Mouse (Mus musculus) hindlimb bud, embryonic 11.5 days (tissue): ENCODE results near the gene Lexm.

Experiments
- DNase-seq: peaks from one replicate; pipeline ENCODE4 v3.0.0-alpha.2; 2012; ENCODE audit warnings: low read depth, low spot score; ENCODE audit errors: extremely low spot score

Lexm gene

DNA sequence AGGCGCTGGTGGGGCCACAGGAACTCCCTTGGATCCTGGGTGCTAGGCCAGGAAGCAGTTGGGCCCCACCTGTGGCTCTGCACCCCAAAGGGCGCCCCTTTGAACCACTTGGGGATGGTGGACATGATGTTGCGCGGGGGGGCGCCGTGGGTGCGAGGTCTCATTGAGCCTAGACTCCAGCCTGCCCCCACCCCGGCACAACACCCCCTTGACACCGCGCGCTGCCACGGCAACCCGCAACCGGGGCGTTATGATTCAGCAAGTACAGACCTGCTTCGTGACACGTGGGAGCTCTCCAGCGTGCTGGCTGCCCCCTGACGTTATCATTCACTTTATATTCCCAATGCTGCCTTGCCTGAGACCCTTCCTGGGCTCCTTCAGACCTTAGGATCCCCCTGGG, at the start of gene Lexm:
Lexm (minus strand) TSS at position 186 of the 400 bp plus-strand sequence.
- DNase-seq, result no peak

DNA sequence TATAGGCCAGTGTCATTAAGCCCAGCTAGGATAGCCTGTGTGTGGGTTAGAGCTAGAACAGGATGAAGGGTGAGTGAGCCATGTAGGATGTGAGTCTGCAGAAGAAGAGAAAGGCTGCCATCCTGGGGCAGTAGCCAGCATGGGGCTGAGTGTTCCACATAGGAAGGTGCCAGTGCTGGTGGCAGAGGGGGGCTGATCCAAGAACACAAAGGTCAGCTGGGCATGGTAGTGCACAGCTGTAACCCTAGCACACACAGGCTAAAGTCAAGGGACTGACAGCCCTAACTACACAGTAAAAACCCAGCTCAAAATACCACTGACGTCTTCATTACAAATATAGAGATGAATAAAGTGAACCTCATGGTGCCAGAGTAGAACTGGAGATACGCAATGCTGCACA, 49.5 kb upstream of the Lexm start:
- no peak for DNase-seq

DNA sequence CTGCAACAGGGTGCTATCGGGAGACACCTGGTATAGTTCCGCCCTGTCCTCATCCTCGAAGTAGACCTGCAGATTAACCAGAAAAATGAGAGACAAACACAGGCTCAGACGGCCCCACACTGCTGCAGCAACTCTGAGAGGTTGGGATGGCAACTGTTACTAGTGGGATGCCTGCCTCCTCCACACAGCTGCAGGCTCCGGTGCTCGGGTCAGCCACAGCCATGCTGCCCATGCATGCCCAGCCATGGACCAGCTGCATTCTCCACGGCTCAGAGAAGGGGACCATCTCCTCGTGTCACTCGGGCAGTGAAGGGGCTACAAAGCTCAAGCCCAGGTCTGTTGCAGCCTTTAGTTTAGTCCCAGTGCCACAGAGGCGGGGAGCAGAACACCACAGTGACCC, 48.6 kb upstream of the Lexm start:
- no peak for DNase-seq

DNA sequence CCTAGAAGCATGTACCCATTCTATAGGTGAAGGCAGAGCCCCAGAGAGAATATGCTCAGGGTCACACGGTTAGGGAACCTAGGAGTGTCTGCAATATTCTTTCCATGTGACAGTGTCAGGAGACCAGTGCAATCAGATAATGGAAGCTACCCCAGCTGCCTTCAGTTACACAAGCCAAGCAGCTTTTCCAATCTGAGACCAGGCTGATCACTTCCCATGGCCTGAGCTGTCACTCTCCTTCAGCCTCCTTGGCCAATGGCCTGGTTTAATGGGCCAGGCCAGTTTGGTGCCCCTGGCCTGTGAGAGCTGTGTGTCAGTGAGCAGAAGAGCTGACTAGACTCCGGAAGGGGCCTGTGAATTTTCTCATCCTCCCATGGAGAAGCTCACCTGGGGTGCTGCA, 48.2 kb upstream of the Lexm start:
- no peak for DNase-seq

DNA sequence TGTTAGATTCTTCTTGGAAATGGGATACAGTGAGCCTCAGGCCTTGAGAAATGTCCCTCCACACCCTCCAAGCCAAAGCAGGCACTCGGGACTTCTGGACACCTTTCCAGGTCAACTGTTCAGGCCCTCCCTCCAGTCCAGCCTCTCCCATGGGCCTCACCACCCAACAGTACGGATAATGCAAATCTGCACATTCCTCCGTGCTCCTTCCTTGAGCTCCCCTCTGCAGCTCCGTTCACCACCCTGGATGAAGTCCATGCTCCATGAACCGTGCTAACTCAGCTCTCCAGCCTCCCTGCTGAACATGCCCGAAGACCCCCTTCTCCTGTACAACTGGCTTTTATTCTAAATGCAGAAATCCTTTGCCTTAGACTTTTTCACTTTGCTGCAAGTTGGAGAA, 47.7 kb upstream of the Lexm start:
- DNase-seq, result no peak

DNA sequence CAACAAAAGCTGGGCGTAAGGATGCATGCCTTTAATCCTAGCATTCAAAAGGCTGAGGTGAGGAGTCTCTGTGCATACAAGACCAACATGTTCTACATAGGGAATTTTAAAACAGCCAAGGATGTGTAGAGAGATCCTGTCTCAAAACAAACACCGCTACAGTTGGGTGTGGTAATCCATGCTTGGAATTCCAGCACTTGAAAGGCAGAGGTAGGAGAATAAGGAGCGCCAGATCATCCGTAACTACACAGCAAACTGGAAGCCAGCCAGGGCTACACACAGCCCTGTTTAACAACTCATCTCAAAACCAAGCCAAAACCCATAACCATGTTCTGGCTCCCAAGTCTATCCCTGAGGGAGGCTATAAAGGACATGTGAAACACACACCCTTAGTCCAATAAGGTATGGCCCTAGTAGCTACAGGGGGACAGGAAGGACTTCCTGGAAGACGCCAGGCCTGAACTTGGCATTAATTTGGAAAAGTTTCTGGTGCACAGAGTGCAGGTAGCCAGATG, 47.0 kb upstream of the Lexm start:
- no peak for DNase-seq

DNA sequence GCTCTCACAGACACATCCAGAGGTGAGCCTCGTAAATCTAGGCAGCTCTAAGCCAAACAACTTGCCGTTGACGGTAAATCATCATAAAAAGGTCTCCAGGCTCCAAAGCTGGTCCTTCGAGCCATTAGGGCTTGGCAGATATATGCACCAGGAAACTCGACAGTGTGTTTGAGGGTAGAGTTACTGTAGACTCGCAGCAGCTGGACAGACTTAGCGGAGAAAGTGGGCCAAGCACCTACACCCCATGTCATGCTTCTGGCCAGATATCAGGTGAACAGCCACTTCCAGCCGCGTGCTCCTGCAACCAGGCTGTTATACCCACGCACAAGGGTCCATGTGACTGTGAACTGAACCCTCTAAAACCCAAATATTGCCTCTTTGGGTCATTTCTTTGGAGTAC, 38.6 kb upstream of the Lexm start:
- DNase-seq, result no peak

DNA sequence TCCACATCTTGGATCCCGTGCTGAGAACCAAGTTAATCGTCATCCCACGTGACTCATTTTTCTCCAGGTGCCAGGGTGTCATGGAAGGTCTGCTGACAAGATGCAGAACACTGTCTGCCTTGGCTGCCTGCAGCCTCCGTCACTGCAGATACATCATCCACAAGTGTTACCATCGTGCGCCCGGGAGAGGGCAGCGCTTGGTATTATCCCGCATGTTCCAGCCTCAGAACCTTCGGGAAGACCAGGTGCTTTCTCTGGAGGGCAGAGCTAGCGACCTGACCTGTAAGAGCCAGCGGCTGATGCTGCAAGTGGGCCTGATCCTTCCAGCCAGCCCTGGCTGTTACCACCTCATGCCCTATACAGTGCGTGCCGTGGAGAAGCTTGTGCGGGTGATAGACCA, 36.0 kb upstream of the Lexm start:
- DNase-seq, result no peak

DNA sequence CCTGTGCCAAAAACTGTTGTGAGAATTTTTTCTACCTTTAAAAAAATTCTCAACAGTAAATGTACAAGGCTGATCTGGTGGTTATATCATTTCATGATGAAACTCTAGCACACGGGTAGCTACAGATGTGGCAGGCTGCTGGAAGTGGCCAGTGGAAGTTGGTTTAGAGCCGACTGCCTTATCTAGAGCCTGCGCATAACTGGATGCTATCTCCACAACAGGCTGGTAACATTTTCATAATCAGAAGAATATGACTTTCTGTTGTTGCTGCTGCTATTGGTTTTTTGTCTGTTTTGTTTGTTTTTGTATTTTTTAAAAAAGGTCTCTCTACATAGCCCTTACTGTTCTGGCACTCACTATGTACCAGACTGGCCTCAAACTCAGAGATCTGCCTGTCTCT, 35.5 kb upstream of the Lexm start:
- DNase-seq, result no peak

DNA sequence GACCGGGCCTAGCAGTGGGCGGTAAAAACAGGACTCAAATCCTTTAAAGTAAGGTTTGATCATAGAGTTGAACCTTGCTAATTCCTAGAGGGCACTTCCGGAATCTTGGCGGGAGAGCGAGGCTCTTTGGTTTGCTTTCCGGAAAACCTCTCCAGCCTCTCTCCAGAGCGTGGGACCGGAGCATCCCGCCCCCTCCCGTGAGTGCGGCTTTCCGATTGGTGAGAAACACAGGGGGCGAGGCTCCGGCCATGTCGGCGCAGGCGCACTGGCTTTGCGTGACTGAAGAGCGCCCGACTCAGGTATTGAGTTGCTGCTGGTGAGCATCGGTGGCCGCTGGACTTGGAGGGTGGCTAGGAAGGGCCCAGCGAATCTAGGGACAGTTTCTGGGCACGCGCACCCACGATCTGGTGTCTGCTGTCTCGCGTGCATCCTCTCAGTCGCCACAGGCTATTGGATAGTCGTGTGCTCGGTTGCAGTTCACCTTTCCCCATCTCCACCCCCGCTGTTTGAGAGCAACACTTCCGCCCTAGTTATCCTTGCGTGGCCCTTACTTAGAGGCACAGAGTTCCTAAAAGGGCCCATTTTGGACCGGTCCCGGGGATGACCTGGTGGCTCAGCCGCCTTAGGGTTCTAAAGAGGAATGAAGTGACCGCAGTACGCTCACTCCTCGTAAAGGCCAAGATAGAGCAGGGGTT, 33.9 kb upstream of the Lexm start, which contains the start of gene Pars2:
Pars2 (plus strand) TSS at position 237 of the 695 bp plus-strand sequence.
- peak; percentile 93 for DNase-seq

DNA sequence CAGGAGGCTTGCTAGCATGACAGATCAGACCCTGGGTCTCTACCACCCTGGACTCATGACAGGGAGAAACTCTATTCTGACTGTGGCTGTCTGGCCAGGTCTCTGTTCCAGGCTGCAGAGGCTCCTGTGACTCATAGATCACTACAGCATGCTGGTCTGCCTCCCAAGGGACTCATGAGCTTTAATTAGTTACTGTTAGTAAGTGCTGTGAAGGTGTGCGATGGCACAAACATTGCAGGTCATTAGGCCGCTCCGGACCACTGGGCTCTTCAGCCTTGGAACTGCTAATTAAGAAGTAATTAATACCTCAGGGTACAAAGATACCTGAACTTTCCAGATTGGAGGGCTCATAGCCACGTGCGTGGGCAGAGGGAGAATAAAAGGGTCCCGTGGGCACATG, 30.1 kb upstream of the Lexm start:
- no peak for DNase-seq

DNA sequence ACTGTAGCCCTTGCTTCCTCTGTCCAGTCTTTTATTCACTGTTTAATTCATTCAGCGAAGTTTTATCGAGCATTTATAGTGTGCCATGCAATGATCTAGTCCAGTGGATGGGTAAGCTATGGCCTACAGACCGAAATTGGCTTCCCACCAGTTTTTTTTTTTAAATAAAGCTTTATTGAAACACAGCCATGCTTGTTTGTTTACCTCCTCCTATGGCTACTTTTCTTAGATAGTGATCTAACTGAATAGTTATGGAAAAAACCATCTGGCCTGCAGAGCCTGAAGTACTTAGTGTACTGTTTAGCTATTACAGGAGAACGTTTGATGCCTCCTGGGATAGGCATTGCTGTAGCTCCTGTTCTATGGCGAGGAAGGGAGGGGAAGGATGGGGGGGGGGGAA, 28.8 kb upstream of the Lexm start:
- no peak for DNase-seq

DNA sequence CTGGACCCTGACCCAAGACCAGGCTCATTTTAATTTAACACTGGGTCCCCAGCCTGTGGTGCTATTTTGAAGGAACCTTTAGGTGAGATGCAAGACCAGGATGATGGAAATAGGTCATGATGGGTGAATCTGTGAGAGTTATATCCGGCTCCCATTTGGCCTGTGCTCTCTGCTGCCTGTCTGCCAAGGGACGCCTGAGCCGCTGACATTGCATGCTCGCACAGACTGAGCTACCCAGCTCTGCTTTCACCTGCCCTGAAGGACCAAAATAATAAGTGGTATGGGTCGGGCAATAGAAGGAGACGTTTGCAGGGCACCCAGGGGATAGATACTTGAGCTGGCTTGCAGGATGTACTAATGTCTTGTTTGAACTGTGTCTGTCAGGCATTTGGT, 27.2 kb upstream of the Lexm start:
- no peak for DNase-seq

DNA sequence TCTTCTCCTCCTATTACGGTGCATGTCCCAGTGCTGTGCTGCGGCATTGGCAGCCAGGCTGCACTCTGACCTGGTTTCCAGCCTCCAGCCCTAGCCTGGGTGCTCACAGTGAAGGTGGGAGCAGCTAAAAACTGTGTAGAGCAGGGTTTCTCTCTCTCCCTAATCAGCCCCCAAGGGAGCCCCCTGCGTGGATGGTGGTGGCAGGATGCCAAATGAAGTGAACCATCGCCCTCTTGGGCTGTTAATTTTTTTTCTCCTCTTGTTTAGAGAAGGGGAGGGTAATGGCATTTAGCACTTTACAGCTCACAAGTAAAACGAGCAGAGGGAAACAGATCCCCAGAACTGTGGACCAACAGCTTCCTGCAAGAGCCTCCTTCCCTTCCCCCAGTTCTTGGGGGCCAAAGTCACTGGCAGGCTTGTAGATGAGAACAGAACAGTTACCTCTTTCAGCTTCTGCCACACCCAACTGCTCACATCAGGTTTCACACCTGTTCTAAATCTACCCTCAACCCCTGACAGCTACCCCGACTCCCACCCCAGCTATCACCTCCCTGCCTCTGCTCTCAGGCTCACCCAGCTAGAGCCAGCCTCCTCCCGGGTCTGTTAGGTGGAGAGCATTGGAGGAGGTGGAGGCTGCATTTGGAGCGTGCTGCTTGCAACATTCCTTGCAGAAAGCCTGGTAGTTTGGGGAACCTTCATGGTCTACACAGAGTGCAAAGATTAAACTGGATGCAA, 26.6 kb upstream of the Lexm start:
- DNase-seq, result no peak

DNA sequence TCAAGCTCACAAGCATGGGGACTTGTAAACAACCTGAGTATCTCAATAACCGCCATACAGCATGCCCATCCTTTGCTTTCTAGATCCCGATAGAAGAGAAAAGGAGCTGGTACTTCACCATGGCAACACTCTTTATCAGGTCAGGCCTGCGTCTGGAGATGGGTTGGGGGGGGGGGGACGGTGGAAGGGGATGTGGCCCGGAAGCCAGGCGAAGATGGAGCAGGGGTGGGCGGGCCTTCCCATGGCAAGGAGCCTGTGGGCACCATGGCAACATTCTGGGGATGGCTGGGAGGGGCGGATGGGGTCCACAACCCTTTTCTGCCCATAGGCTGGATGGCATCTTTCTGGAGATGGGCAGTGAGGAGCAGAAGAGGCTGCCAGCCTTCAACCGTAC, 17.0 kb upstream of the Lexm start:
- DNase-seq, result no peak

DNA sequence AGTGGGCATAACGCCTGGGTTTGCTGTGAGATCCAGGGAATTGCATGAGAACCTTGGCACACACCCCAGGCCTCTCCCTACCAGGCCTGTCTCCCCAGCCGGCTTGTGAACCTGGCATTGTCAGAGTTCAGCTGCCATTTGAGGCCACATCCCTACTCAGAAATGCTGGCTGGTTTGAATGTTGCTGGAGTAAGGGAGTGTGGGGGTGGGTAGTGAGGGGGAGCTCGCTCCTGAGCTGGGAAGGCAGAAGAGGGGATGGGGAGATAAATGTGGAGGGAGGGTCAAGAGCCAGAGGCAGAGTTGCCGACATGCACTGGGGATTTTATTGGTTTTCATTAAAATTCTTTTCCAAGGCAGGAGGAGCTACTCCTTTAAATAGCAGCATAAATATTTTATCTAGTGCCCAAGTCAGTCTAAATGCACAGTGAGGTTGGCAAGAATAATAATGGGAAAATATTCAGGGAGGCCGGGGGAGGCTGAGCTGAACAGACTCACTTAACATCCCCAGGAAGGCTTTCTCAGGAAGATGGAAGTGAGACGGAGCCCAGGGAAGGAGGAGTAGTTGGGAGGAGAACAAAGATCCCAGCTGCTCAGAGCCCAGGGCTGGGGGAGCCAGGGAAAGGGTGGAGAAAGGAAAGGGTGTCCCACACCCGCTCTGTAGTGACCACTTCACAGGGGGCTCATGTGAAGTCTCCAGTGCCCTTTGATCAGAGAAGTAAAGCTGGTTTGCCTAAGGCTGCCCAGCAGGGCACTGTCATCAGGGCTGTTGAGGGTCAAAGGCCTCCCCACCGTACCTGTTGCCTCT, 16.4 kb upstream of the Lexm start:
- no peak for DNase-seq

DNA sequence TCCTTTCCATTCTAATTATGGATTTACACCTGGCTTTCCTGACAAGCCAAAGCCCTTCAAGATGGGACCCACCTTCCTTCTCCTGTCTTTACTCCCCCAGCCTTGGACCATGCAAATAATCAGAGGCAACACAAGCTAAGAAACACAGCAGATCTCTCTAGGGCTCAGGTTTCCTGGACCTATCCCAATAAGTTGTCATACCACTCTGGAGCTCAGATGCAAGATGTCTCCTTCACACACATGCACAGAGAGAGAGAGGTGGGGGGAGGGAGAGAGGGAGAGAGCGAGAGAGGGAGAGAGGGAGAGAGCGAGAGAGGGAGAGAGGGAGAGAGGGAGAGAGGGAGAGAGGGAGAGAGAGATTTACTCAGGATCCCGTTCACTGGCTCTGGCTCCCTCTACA, 15.3 kb upstream of the Lexm start:
- no peak for DNase-seq

DNA sequence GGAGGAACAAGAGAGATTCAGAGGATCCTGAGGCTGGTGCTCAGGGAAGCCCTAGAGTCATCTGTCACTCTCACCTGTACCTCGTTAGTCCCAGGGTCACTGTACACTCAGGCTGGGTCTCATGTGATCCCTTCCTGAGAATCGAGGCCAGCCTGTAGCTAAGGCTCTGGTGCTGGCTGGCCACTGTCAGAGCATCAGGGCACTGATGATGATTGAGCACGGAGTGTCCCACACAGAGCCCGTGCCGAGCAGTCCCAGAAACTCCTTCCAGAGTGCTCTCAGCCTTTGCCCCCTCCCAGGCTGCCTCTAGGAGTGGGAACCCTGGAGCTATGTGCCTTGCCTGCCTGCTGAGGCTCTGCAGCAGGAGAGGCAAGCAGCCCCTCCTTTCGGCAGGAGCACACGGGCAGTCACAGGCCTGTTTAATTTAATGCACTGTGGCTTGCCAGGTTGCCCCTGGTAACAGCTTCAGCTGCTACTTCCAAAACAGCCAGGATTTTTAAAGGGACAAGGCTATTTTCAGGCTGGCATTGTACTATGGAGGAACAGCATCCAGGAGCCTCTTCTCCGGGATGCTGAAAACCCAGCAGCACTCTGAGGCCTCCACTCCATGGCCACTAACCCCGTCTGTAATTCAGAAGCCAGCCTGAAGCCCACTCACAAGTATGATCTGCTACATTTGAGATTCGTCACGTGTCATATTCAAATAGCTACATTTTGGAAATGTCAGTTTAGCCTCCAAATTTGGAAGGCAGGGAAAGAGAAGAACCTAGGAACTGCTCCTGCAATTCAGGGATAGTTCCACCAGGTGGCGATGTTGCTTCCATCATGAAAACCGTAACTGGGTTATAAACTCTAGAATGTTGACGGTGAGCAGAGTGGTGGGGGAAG, 13.5 kb upstream of the Lexm start:
- DNase-seq, result peak; percentile 60

DNA sequence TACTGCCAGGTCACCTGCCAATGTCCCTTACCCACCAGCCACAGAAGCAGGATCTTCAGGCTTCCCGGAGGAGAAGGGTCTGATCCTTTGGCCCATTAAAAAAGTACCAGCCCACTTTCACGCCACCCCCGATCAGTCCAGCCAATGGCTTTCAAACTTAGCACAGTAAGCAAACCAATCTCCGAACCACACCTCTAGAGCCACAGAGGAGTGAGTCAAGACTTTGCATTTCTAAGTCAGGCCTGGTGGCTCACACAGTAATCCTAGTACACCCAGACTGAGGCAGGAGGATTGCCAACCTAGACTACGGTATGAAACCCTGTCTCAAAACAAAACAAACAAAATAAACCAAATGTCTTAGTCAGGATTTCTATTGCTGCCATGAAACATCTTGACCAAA, 12.3 kb upstream of the Lexm start:
- no peak for DNase-seq

DNA sequence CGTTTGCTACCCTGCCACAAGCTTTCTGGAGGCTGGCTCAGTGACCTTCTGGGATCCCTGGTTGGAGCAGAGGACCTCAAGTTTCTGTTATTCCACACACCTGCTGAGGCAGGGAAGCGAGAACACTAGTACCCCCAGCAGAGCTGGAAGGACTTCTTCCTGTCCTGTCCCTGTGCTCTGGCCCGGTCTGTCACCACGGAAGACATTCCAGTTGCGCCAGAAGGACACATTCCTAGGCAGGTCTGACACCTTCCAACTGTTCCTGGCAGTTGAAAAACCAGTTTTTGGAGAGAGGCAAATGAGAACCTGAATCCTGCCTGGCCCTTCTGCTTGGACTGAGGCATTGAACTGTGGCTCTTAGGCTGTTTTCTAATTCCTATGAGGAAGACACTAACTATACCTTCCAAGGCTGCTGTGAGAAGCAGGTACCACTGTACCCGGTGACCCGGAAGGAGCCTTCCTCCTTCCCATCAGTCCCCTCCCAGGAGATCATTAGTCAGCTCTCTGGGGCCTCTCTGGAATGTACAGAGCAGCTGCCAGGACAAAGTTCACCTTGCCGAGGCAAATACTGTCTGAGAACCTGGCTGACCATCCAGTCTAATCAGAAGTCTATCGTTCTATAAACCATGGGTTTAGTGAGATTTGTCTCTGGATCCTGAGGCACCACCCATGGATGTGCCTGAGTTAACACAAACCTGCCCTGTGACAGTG, 11.8 kb upstream of the Lexm start:
- no peak for DNase-seq
